Mouse (Mus musculus) hindbrain, embryonic 11.5 days (tissue): ENCODE measurements around the gene Ankrd37. TPM values are rescaled to one million over a fixed set of nuclear protein-coding genes. Genes with fewer than 3 reads are reported as not detected.

Experiments used
- ATAC-seq: fragments of 200-750 bp; cut with Nextera tagmentation; 2 replicates; pipeline ENCODE4 v1.8.0; 2017; ENCODE audit warnings: mild to moderate bottlenecking, moderate TSS enrichment, moderate library complexity; ENCODE audit not compliant: low FRiP score
- DNase-seq: peaks from one replicate; pipeline ENCODE4 v3.0.0-alpha.2; 2015; ENCODE audit warnings: low spot score
- H3K27ac ChIP-seq: fragments of 300-500 bp; sonication (generic); 2 replicates; pipeline ENCODE4 v1.5.1; 2014; ENCODE audit warnings: mild to moderate bottlenecking, low read depth, low read length
- H3K27me3 ChIP-seq: fragments of 300-500 bp; sonication (generic); 2 replicates; pipeline ENCODE4 v1.6.1; 2014; ENCODE audit warnings: mild to moderate bottlenecking, low read length, moderate library complexity, mixed read lengths; ENCODE audit not compliant: control insufficient read depth, insufficient read depth
- H3K36me3 ChIP-seq: fragments of 300-500 bp; sonication (generic); 2 replicates; pipeline ENCODE4 v1.6.1; 2014; ENCODE audit warnings: mild to moderate bottlenecking, low read length, moderate library complexity, mixed read lengths; ENCODE audit not compliant: control insufficient read depth, insufficient read depth
- H3K4me1 ChIP-seq: fragments of 300-500 bp; sonication (generic); replicated peaks from 2 replicates; pipeline ENCODE4 v1.6.1; 2014; ENCODE audit warnings: low read length, mixed read lengths; ENCODE audit not compliant: control insufficient read depth, insufficient read depth
- H3K4me2 ChIP-seq: fragments of 300-500 bp; sonication (generic); replicated peaks from 2 replicates; pipeline ENCODE4 v1.6.1; 2014; ENCODE audit warnings: mild to moderate bottlenecking, low read depth, low read length
- H3K4me3 ChIP-seq: fragments of 300-500 bp; sonication (generic); 2 replicates; pipeline ENCODE4 v1.5.1; 2014; ENCODE audit warnings: low read depth, low read length
- H3K9ac ChIP-seq: fragments of 300-500 bp; sonication (generic); 2 replicates; pipeline ENCODE4 v1.6.1; 2014; ENCODE audit warnings: low read depth, low read length
- H3K9me3 ChIP-seq: fragments of 300-500 bp; sonication (generic); 2 replicates; pipeline ENCODE4 v1.6.1; 2016; ENCODE audit warnings: low read length; ENCODE audit not compliant: control insufficient read depth
- WGBS: fragments of 180-500 bp; shearing (Covaris S2); extraction: QIAGEN DNeasy Blood & Tissue Kit; methylation state at CpG from one replicate; pipeline ENCODE4 v1.1.7; 2014; 5-methylcytosine and 5-hydroxymethylcytosine counted together
- polyA plus RNA-seq: library from polyadenylated mRNA; unstranded; fragments of >200 nt; fragmentation: Nextera tagmentation; extraction: Ambion mirVana; gene quantifications from 2 replicates; pipeline ENCODE4 v1.2.1, GENCODE M21; 2014

Ankrd37 gene
- polyA plus RNA-seq, 1 experiment from 2014 or later: 19.2 TPM

DNA sequence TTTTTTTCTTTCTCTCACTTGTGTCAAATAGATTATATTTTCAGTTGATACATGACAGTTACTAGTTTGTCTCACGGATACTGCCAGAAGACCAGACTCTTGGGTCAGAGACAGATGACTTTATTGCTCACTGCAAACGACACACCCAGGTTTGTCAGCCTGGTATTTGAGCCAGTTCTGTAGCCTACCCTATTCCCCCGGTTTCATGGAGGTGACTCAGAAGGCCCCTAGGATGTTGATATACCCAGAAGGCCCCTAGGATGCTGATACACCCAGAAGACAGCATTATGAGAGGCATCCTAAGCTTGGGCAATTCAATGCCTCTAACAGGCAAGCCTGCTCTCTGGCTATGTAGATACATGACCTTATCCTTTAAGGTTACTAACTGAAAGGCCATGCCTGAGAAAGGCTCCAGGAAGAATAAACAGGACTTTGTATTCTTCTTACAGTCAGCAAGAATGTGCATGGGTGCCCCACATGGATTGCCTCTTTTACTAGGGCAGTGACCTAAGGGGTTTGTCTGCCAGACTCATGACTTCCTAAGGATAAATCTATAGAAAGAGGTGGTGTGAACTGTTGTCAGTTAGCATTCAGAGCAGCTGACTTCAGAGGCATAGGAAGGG is 1.7 kb upstream of the Ankrd37 start:
- no peaks in the 10 kb centered on the region for H3K27me3 ChIP-seq
- 85% methylated on average over 3 of the region's 3 CpGs for WGBS

DNA sequence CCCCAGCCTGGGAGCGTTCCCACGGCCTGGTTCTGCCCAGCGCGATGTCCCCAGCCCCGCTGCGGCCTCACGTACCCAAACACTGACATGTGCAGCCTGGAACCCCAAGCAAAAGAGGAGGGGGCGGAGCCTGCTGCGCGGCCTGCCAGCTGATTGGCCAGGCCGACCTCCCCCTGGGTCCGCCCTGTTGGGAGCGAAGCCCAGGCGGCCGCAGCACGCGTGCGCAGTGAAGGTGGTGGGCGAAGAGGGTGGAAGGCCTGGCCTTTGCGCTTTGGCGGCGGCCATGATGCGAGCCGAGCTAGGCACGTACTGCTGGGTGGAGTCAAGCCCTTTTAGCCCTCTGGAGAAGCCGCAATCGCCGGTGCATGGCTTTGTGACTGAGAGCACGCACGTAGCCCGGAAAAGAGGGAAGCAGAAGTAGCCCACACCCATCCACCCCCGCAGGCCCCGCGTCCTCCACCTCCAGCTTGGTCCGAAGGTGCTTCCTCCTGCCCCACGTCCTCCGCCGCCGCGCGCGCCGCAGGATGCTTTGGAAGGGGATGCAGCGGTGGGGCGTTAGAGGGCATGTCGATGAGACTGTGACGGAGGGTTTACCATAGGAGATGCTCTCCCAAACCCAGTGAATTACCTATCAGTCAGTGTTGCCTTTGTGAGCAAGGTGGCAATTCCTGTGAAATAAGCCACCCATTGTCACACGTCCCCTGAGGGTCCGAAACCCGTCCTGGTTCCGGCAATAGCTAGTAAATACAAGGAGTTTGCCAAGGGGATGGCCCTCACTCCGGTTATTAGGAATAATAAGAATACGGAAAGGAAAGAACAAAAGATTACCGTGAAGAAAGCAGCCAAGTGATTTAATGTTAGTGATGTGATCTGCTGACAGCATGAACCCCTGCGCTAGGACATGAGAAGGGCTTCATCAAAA is 5.5 kb downstream of the Ankrd37 start:
- H3K9ac ChIP-seq: peak overlapping the region; percentile 87
- ATAC-seq: peak; percentile 99
- no peaks in the 10 kb centered on the region for H3K4me1 ChIP-seq
- H3K9me3 ChIP-seq: no peaks in the 10 kb centered on the region
- peak overlapping the region; percentile 96 for H3K27ac ChIP-seq
- 0 out of 2 replicates have a peak, but pooled peaks cover 2% of the 10 kb centered on the region for H3K36me3 ChIP-seq
- no peaks in the 10 kb centered on the region for H3K27me3 ChIP-seq
- H3K4me2 ChIP-seq: peak overlapping the region; percentile 82
- H3K4me3 ChIP-seq: peak overlapping the region; percentile 47
- DNase-seq: peak; percentile 99
- WGBS: 9% methylated on average over 52 of the region's 55 CpGs

More for the DNA sequence above, 1.7 kb upstream of the Ankrd37 start:
- no peak overlapping the region for H3K4me3 ChIP-seq
- no peaks in the 10 kb centered on the region for H3K4me1 ChIP-seq
- no peaks in the 10 kb centered on the region for H3K9me3 ChIP-seq
- H3K9ac ChIP-seq: no peak overlapping the region
- H3K36me3 ChIP-seq: no peaks in the 10 kb centered on the region
- ATAC-seq (no peak), DNase-seq (no peak)
- no peak overlapping the region for H3K4me2 ChIP-seq
- no peak overlapping the region for H3K27ac ChIP-seq

DNA sequence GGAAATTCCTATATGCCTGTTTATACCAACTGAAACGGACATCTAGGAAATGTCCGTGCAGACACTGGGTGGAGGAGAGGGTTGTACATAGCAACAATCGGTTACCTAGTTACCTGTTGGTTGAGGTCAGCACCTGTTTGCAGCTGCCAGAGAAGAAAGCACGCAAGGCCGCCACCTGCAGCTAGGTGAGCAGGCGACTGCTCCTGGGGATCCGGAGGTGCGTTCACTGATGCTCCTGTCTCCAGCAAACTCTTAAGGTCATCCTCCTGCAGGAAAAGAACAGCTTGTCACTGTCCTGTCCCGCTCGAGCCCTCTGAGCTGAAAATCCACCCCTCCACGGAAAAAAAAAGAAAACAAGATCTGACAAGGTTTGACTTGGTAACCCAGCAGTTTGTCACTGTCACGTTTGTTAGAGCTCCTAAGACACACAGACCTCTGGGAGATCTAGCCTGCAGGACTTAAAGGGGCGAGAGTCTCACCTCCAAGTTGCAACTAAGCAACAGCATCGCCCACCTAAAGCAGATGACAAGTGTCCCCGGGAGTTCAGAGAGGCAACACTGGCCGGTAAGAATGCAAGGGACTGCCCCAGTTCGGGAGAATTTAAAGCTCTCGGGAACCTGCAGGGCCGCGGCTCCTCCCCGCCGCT is 6.2 kb downstream of the Ankrd37 start, which contains the start of gene Lrp2bp:
Gene Lrp2bp, plus strand, starts transcription at position 166 of the 646 bp plus-strand sequence.
- Histone ChIP-seq H3K4me3 (peak within 1 kb of the TSS; percentile 47), H3K4me2 (peak within 1 kb of the TSS; percentile 82), H3K27ac (peak within 1 kb of the TSS; percentile 96), H3K4me1 (no peaks in the 10 kb centered on the region), H3K27me3 (no peaks in the 10 kb centered on the region), H3K36me3 (0 out of 2 replicates have a peak, but pooled peaks cover 2% of the 10 kb centered on the region), H3K9ac (peak within 1 kb of the TSS; percentile 87), H3K9me3 (no peaks in the 10 kb centered on the region)
- WGBS: 4% methylated on average over 22 of the region's 22 CpGs
- DNase-seq (no peak), ATAC-seq (no peak)

DNA sequence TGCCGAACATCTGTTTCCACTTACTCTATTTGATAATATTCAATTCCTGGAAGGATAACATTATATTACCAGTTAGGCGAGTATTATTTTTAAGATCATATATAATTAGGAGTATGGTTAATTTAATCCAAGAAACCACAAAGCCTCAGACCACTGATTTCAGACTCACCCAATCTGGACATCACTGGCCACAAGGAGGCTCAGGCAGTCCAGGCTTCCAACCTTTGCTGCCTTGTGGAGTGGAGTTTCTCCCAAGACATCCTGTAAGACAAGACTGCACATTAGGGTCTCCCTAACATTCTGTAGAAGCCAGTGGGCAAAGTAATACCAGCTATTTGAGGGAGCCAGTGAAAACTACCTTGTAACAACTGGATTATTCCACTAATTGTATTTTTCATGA is 7.3 kb downstream of the Ankrd37 start:
- no peaks in the 10 kb centered on the region for H3K27me3 ChIP-seq
- H3K27ac ChIP-seq: no peak overlapping the region
- no peak for ATAC-seq
- H3K36me3 ChIP-seq: 0 out of 2 replicates have a peak, but pooled peaks cover 2% of the 10 kb centered on the region
- no peak overlapping the region for H3K9ac ChIP-seq
- no peak for DNase-seq
- no peaks in the 10 kb centered on the region for H3K9me3 ChIP-seq
- no peak overlapping the region for H3K4me3 ChIP-seq
- no peaks in the 10 kb centered on the region for H3K4me1 ChIP-seq
- WGBS: 93% methylated on average over 2 of the region's 2 CpGs
- no peak overlapping the region for H3K4me2 ChIP-seq

DNA sequence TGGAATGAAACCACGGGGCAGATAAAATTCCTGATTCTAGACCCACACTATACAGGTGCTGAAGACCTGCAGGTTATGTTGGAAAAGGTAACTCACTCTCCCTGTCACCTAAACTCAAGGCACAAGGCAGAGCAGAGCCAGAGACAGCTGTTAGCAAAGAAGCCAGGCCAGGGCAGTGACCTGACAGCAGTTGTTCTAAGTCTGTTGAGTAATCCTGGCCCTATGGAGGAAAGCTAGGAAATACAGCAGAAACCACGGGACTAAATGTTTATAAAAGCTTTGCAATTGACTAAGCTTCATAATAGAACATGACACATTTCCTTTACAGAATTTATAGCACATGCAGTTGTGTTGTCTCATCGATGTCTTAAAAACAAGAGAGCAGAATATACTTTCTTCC is 9.9 kb downstream of the Ankrd37 start:
- Histone ChIP-seq H3K4me3 (no peak overlapping the region), H3K9ac (no peak overlapping the region), H3K27me3 (no peaks in the 10 kb centered on the region), H3K4me1 (no peaks in the 10 kb centered on the region), H3K36me3 (0 out of 2 replicates have a peak, but pooled peaks cover 2% of the 10 kb centered on the region), H3K4me2 (no peak overlapping the region), H3K9me3 (no peaks in the 10 kb centered on the region), H3K27ac (no peak overlapping the region)
- 89% methylated on average over 3 of the region's 3 CpGs for WGBS
- DNase-seq (no peak), ATAC-seq (no peak)

DNA sequence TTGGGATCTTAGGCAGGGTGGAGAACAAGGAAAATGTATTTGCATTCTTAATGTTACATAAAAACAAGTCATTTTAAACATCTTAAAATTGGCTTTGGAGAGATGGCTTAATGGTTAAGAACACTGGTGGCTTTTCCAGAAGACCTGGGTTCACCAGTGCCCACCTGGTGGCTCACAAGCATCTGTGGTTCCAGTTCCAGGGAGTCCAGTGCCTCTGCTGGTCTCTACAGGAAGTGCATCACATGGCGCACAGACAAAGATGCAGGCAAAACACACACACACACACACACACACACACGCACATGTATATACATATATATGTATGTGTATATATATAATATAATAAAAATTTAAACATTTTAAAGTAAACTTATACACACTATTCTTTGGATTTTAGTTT is 11.4 kb downstream of the Ankrd37 start:
- WGBS: 100% methylated on average over 2 of the region's 2 CpGs
- Histone ChIP-seq H3K36me3 (0 out of 2 replicates have a peak, but pooled peaks cover 2% of the 10 kb centered on the region), H3K27me3 (no peaks in the 10 kb centered on the region), H3K4me3 (no peak overlapping the region), H3K4me2 (no peak overlapping the region), H3K9ac (no peak overlapping the region), H3K4me1 (no peaks in the 10 kb centered on the region), H3K27ac (no peak overlapping the region), H3K9me3 (no peaks in the 10 kb centered on the region)
- peak; percentile 27 for DNase-seq
- ATAC-seq: no peak

DNA sequence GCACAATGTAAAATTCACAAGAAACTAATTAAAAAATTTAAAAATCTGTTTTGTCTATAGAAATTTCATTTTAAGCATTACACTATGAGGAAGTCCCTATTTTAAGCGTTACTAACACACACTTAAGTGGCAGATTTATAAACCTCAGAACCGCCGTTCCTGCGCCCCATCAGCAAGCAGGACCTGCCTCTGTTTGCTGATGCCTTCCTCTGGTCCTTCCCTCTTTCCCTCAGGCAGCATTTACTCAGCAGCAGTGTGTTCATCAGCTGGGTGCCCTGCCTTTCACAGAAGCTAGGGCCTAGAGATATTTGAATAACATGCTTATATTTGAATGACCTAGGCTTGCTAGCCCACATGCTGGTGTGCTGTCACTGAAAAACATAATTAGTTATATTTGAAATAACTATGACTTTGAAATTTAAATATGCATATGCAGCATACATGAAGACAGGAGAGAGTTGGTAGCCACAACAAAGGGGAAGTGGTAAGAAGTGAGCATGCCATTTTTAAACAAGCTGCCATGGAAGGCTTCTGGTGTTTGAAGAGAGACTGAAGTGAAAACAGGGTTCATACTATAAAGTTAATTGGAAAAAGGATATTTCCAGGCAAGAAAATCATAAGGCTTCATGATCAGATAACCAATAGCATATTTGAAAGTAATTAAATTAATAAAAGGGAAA is 14.7 kb downstream of the Ankrd37 start:
- 0 out of 2 replicates have a peak, but pooled peaks cover 2% of the 10 kb centered on the region for H3K36me3 ChIP-seq
- no peak overlapping the region for H3K27ac ChIP-seq
- H3K9me3 ChIP-seq: no peaks in the 10 kb centered on the region
- no peak for DNase-seq
- H3K9ac ChIP-seq: no peak overlapping the region
- no peak overlapping the region for H3K4me3 ChIP-seq
- ATAC-seq: no peak
- no peak overlapping the region for H3K4me2 ChIP-seq
- 97% methylated on average over 4 of the region's 4 CpGs for WGBS
- no peaks in the 10 kb centered on the region for H3K27me3 ChIP-seq
- no peaks in the 10 kb centered on the region for H3K4me1 ChIP-seq

DNA sequence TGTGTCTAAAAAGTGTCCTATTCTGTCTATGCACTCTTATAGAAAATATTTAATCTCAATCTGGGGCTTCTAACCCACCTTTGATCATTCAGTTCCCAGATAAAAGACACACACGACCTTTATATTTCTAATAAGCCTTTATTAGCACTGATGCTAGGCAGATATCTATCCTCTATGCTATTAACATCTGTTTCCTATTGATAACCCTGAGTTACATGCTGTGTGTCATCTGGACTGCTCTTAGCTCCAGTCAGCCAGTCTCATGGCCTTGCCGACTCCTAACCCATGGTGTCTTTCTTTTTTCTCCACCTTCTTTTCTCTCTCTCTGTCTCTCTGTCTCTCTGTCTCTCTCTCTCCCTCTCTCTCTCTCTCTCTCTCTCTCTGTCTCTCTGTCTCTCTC is 17.3 kb downstream of the Ankrd37 start:
- Histone ChIP-seq H3K9me3 (no peaks in the 10 kb centered on the region), H3K27ac (no peak overlapping the region), H3K36me3 (no peaks in the 10 kb centered on the region), H3K4me2 (no peak overlapping the region), H3K9ac (no peak overlapping the region), H3K4me3 (no peak overlapping the region), H3K4me1 (no peaks in the 10 kb centered on the region), H3K27me3 (no peaks in the 10 kb centered on the region)
- DNase-seq (no peak), ATAC-seq (no peak)
- 74% methylated on average over 2 of the region's 2 CpGs for WGBS
